Mouse (Mus musculus) left cerebral cortex, postnatal 25 days (tissue): ENCODE results near the gene 1520401A03Rik. TPM values are rescaled to one million over a fixed set of nuclear protein-coding genes. Genes with fewer than 3 reads are reported as not detected.
"Not testable (repeated sequence)": the region's sequence is repeated elsewhere in the genome, so short reads cannot be mapped to it uniquely, and the experiment has no call there.

Experiments
- DNase-seq, 2 experiments: peaks; one replicate each; pipeline ENCODE4 v3.0.0; 2022; ENCODE audit warnings: low spot score in 2 of 2, mixed read lengths in 1 of 2
- intact Hi-C: fragments of 180-260 bp; cut with DNase I; formaldehyde crosslinking; loops from one replicate; pipeline ENCODE4 v1.15.1; 2025
- total RNA-seq, 2 experiments: library from RNA; stranded (reverse); gene quantifications; 2 replicates each; pipeline ENCODE4 v1.2.3; 2021

The 1520401A03Rik gene
- total RNA-seq, result not detected

DNA sequence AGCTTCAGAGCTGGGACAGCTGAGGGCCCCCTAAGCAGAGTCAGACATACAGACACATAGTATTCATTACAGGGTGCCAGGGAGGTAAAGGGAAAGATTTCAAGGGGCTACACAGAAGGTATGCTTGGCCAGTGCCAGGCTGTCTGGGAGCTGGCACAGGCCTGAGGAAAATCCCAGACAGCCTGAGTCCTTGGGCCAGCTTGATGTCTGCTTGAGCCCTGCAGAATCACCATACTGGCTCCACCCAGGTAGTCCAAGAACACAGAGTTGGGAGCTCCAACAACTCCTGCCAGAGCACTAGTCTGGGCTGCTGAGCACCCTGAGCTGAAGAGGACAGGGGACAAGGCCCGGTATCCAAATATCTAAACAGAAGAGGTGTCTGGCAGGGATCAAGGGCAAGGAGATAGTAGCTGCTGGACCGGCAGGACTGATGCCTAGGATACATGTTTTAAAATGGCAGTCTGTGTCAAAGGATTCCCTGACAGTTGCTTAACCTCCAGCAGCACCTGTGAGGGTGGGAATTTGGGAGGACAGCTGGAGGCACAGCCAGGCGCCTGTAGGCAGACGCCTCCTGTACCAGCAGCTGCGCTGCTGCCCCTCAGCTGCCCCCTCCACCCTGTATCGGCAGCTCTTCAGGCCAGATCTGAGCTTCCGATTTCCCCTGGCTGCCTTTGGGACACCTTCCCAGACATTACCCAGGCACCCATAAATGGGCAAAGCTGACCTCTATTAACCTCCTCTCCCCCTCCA is at the start of gene 1520401A03Rik:
Gene 1520401A03Rik (minus strand): TSS at position 408 of the 750 bp plus-strand sequence.
- no peak for DNase-seq
- intact Hi-C loops, result no loop called here

GRCm38 (mm10) chr17:23772219-23772556 is 49.6 kb upstream of the 1520401A03Rik start:
- intact Hi-C loops, result loop anchor here (5.0 kb wide), 2 partner anchors 70 to 190 kb away; partner anchors contain the start of genes Prss32 and Prss41
- DNase-seq, result not testable (repeated sequence)

DNA sequence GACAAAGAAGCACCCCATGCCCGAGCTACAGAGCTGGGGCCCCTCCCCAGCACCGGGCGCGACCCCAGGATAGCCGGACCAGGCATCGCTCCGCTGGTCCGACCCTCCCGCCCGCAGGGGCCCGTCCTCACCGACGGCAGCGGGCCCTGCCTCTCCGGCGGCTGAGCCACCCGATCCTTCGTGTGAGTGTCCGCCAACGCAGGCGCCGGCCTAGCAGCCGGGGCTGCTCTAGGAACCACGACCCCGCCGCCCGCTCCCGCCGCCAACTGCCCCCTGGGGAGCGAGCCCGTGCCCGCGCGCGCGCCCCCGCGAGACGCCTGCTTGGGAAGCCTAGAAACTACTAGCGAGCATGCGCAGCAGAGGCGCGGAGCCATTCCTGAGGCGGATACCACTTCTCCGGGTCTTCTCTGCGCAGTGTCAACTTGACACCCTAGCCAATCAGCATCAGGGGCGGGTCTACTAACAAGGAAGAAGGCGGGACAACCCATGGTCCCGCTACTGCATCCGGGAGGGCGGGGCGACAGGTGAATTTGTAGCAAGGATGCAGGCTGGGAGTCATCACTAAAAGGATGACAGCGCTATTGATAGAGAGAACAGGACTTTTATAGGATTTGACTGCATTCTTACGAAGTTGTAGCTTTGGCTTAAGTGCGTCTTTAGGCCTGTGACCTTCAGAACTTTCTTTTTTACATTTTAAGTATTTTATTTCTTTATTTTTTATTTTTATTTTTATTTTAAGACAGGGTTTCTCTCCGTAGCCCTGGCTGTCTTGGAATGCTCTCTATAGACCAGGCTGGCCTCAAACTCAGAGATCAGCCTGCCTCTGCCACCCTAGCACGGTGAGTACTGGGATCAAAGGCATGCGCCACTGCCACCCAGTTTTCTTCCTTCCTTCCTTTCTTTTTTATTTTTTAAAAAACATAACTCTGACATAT is 49.0 kb upstream of the 1520401A03Rik start, which contains the start of gene Flywch1:
Gene Flywch1 (minus strand): TSS at position 319 of the 935 bp plus-strand sequence.
- intact Hi-C loops, result loop anchor here (2.0 to 5.0 kb wide), 3 partner anchors 57 to 191 kb away; partner anchors contain the start of genes Elob, Prss32 and Prss41
- DNase-seq, result peak; percentile 99 to 100

DNA sequence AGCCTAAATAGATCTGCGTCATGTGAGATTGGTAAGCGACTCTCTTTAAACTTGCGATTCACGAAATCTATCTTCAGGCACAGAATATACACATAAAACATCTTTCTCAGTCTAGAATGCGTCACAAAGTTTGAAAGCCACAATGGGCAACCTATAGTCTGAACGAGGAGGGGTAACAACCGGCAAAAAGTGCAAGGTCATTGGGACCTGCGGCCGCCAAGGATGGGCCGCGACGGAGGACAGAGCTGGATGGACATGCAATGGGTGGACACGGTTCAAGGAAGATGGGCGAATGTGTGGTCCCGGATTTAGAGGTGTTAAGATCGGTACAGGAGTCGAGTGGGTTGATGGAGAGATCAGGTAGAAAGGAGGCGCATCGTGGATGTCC is 48.3 kb upstream of the 1520401A03Rik start:
- peak; percentile 30 to 52 for DNase-seq
- intact Hi-C loops, result loop anchor here (2.0 to 5.0 kb wide), 3 partner anchors 58 to 191 kb away; partner anchors contain the start of genes Elob, Prss32 and Prss41

- DNase-seq, result peak in 1 of 2 experiments; percentile 22
- intact Hi-C loops, result loop anchor here (2.0 to 5.0 kb wide), 3 partner anchors 58 to 192 kb away; partner anchors contain the start of genes Elob, Prss32 and Prss41
Measured at GRCm38 (mm10) chr17:23770493-23770892, 47.9 kb upstream of the 1520401A03Rik start.

DNA sequence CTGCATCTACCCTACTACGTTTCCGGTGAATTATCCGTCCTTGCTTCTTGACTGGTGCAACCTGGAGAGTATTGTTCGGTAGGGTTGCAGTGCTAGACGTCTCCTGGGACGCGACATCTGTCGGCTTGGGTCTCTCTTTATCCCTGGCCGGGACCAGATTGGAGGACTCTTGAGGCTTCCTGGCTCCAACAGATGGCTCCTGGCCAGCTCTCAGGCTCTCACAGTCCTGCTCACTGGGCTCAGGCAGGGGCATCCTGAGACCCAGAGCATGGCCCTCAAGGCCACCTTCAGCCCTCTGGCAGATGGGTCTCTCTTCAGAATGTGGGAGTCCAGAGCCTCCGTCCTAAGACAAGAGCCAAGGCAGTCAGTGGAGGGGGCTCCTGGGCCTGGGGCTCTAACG is 40.4 kb upstream of the 1520401A03Rik start:
- intact Hi-C loops, result no loop called here
- DNase-seq, result no peak

DNA sequence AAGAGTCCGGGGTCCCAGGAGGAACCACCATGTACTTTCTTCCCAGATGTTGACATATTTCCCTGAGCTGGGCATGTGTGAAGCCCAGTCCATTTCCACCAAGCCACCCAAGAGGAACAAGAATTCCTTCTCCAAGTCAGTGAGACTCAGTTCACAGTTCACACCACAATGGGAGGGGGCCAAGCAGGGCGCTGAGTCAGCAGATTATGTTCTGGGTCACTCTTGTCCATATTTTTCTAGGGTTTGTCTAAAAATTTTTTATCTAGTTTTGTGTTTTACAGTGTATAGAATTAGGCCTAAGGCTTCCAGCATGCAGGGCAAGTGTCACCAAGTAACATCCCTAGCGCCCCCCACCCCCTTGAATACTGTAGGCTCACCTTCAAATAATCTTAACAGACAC is 38.6 kb upstream of the 1520401A03Rik start:
- intact Hi-C loops, result no loop called here
- no peak for DNase-seq

DNA sequence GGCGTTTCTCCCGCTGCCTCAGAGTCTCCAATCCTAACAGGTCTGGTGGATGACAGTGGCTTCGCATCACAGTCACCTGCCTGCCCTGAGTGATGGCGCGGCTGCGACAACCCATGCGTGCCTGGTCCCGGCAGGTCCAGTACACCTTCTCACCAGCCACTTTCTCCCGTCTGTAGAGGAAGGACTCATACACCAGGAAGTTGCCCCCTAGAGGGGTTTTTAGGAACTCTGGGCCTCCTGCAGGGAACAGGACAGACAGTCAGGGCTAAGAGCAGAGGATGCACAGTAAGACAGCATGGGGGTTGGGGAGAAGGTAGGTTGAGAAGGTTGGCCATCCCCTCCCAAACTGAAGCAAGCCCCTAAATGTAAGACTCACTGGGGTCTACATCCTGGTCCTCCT is 37.6 kb upstream of the 1520401A03Rik start:
- DNase-seq, result no peak
- intact Hi-C loops, result no loop called here

GRCm38 (mm10) chr17:23758801-23759200 is 36.2 kb upstream of the 1520401A03Rik start:
- intact Hi-C loops, result no loop called here
- DNase-seq, result no peak

DNA sequence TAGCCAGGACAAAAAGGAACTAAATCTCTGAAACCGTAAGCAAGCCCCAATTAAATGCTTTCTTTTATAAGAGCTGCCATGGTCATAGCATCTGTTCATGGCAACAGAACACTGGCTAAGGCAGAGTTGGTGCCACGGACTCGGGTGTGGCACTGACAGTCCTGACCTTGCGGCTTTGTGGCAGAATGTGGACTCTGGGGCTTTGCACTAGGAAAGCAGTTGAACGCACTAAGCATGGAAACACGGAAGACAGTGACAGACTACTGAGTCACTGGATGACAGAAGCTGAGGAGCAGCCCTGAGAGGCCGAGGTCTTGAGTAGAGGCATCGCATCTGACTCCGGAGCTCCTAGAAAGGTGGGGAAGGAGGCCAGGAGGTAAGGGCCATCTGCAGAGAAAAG is 35.0 kb upstream of the 1520401A03Rik start:
- intact Hi-C loops, result no loop called here
- DNase-seq, result no peak

DNA sequence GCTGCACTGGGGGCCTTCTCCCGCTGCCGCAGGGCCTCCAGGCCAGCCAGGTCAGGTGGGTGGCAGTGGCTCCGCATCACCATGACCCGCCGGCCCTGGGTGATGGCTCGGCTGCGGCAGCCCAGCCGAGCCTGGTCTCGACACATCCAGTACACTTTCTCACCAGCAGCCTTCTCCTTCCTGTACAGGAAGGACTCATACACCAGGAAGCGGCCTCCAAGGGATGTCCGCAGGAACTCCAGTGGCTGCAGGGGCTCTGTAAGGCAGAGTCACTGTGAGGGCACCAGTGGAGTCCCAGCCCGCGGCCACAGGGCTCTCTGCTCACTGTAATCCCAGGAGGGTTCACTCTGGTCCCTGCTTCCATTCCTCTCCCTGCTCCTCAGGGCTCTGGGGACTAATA is 33.1 kb upstream of the 1520401A03Rik start:
- intact Hi-C loops, result no loop called here
- no peak for DNase-seq

GRCm38 (mm10) chr17:23749400-23750191 is 27.0 kb upstream of the 1520401A03Rik start:
- intact Hi-C loops, result no loop called here
- DNase-seq, result no peak

DNA sequence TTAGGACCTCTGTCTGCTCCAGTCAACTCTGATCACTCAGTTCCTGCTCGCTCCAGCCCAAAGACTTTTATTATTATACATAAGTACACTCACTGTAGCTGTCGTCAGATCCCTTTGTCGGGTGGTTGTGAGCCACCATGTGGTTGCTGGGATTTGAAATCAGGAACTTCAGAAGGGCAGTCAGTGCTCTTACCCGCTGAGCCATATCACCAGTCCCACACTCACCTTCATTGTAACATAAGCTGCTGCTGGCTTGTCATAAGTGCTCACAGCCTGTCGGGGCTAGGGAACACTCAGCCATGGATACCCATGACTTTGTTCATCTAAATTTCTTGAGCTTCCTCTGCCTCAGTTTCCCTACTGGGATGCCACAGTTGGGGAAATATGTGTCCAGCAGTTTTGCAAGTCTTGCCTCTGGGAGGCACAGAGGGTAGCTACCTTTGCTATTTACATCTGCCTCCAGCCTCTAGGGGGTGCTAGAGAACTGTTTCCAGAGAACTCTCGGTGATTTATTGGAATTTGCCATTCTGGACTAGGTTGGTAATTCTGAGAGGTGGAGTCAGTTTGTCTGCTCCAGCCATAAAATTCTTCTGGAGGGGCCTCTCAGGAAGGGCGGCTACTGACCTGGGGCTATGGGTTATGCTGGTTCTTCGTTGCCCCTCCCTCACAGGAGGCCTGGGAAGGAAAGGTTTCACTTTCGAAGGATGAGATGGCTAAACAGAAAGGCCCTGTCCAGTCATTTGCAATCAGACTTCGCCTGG is 26.2 kb upstream of the 1520401A03Rik start:
- intact Hi-C loops, result no loop called here
- peak; percentile 67 to 82 for DNase-seq

- intact Hi-C loops, result no loop called here
- no peak for DNase-seq
Measured at GRCm38 (mm10) chr17:23748026-23748425, 25.4 kb upstream of the 1520401A03Rik start.

DNA sequence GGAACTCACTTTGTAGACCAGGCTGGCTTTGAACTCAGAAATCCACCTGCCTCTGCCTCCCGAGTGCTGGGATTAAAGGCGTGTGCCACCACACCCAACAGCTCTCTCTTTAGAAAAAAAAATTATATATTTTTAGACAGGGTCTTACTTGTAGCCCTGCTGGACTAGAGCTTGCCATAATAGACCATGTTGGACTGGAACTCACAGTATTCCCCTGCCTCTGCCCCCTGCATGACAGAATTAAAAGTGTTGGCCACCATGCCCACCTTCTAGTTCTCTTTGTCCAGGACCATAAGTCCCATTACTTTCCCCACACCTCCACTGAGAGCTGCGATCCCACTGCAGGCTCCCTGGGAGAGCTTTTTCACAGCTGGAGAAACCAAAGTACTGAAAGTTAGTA is 24.9 kb upstream of the 1520401A03Rik start:
- no peak for DNase-seq

GRCm38 (mm10) chr17:23746767-23747166 is 24.2 kb upstream of the 1520401A03Rik start:
- intact Hi-C loops, result no loop called here
- no peak for DNase-seq

More for the DNA sequence above, 24.9 kb upstream of the 1520401A03Rik start:
- intact Hi-C loops, result no loop called here

GRCm38 (mm10) chr17:23746311-23746710 is 23.7 kb upstream of the 1520401A03Rik start:
- no peak for DNase-seq
- intact Hi-C loops, result no loop called here

GRCm38 (mm10) chr17:23745301-23746251 is 23.0 kb upstream of the 1520401A03Rik start, which contains the start of gene Kremen2:
TSS of gene Kremen2 (minus strand) at chr17:23745833.
- DNase-seq, result no peak
- intact Hi-C loops, result no loop called here
